Mouse (Mus musculus): ENCODE results near the gene Scube1.

GRCm38 (mm10) chr15:83677098-83677497 is 47.7 kb downstream of the Scube1 start:
- TF ChIP-seq POLR2AphosphoS5 (IDR thresholded peaks at IDR 0.05; ENCODE audit: insufficient replicate concordance, low read depth, low read length) (no peak), TAL1 (conservative IDR thresholded peaks at IDR 0.05; ENCODE audit: low read depth, low read length) (no peak), GATA1 (IDR thresholded peaks at IDR 0.05; ENCODE audit: borderline replicate concordance, low read length) (no peak), CTCF (IDR thresholded peaks at IDR 0.05; ENCODE audit: low read depth, low read length) (no peak), GATA2 (IDR thresholded peaks at IDR 0.05; ENCODE audit: borderline replicate concordance, low read depth, low read length) (no peak)
